8 mouse cellular contexts compared by ENCODE assay signal in the genomic region with DNA sequence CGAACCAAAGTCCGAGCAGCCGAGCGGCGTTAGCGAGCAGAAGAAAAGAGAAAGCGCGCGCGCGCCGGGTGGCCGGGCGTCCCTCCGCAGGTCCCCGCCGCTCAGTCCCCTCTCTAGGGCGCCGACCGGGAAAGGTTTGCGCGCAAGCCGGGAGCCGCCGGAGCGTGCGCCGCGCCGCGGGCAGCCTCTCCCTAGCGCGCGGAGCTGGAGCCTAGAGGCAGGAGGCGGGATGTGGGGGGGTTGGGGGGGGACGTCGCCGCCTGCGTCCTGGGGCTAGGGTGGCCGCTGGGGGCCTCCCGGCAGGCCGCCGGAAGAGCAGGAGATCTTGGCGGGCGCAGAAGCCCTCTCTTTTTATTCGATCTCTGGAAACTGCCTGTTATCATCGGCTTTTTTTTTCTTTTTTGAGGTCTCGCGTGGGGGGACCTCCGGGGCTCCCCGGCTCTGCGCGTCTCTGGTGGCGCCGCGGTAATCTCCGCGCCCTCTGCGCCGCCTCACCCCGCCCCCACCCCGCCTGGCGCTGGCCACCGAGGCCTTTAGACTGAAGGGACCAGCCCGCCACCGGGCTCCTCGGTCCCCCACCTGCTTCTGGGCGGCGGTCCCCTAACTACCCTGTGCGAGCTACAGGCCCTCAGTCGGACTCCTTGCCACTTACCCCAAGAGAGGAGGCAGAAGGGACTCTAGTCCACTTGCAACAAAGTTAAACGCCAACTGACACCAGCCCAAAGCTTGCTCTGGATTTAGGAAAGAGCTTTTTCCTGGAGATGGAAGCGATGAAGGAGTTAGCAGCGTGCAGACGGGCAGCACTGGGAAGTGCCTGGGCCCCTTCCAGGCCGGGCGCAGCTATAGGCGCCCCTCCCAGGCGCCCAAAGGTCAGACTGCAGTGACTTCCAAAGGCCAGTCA. TPM values are rescaled to one million over a fixed set of nuclear protein-coding genes. Genes with fewer than 3 reads are reported as not detected.
DNase-seq lines count a peak whose midpoint lies in the region; ATAC-seq lines count a peak whose summit lies in the region.

TSS of gene Eya4 (minus strand) at position 776 of the 901 bp plus-strand sequence.

- H3K9me3 ChIP-seq in lung, embryonic 15.5 days = no peaks in the 10 kb centered on the region

- H3K9ac ChIP-seq in lung, embryonic 15.5 days = peak within 1 kb of the TSS; percentile 47

- no peaks in the 10 kb centered on the region for H3K36me3 ChIP-seq in lung, embryonic 15.5 days

- H3K27ac ChIP-seq in lung, embryonic 15.5 days = no peak within 1 kb of the TSS

- H3K27me3 ChIP-seq in lung, embryonic 15.5 days = peaks cover 30% of the 10 kb centered on the region

- peak within 1 kb of the TSS; percentile 84 for H3K4me2 ChIP-seq in lung, embryonic 15.5 days

- peak within 1 kb of the TSS; percentile 58 for H3K4me3 ChIP-seq in lung, embryonic 15.5 days

- peaks cover 27% of the 10 kb centered on the region for H3K4me1 ChIP-seq in lung, embryonic 15.5 days

- peak; percentile 84 for ATAC-seq in lung, embryonic 15.5 days (ENCODE audit: borderline replicate concordance, extremely low read depth, low FRiP score, low TSS enrichment)

- 2% methylated on average over 61 of the region's 79 CpGs for WGBS in lung, embryonic 15.5 days

- no peak for DNase-seq in lung, postnatal 36 days
- peak; percentile 66 for DNase-seq in embryo, embryonic 10 days (ENCODE audit: low spot score)
- peak; percentile 52 to 74 for DNase-seq in gastrocnemius, postnatal 4 days (ENCODE audit: low spot score in 2 of 2)
- peak; percentile 50 for DNase-seq in kidney, postnatal 14 days
- peak; percentile 27 for DNase-seq in lung, postnatal 10 days
- DNase-seq in right cerebral cortex, postnatal 25 days = peak; percentile 38
- DNase-seq in adipocyte (ENCODE audit: low spot score) = no peak

RNA-seq across cellular contexts. Expression of gene Eya4, which starts in this region (rescaled TPM):
- 0.75 and 0.79 TPM in 2 replicates for polyA plus RNA-seq in lung, embryonic 15.5 days (2015; fragmentation: Nextera tagmentation; extraction: Ambion mirVana)
- total RNA-seq in gastrocnemius, postnatal 4 days (2021) = 10 to 100 TPM; 41.5 to 46.2 TPM

Comparison
In these comparisons a context has a peak if more than half of its experiments do, and no peak if none do; other contexts are left out.
1. DNase-seq: peak in embryo, embryonic 10 days (single experiment), gastrocnemius, postnatal 4 days (2 of 2), kidney, postnatal 14 days (single experiment), lung, postnatal 10 days (single experiment) and right cerebral cortex, postnatal 25 days (single experiment); none in lung, postnatal 36 days (single experiment) and adipocyte (single experiment).
2. Peak in ATAC-seq, H3K4me3 ChIP-seq, H3K9ac ChIP-seq and H3K4me2 ChIP-seq in lung, embryonic 15.5 days; RNA of the gene not detected or under 1 TPM.